Mouse (Mus musculus): ENCODE data around the gene Atp2a2. TPM values are rescaled to one million over a fixed set of nuclear protein-coding genes. Genes with fewer than 3 reads are reported as not detected.

The Atp2a2 gene
- polyA plus RNA-seq, 2 experiments = 12.8 to 25.9 TPM

DNA sequence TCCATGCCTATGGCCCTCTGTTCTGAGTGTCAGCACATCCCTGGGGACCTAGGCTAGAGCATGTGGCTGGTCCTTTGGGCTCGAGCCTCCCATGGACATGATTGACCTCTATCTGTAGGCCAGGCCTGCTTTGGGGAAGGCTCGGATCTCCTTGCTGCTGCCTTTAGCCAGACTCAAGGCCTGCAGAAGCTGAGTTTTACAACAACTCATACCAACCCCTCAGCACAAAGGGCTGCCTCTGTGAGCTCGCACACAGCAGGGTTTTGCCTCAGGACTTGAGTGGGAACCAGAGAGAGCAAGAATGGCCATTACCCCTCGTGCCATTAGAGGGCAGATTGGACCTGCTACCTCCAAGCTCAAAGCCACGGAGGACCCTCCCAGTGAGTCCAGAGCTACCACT is 53.2 kb downstream of the Atp2a2 start:
- WGBS (ENCODE audit: insufficient replicate concordance) = 58% methylated on average over 5 of the region's 5 CpGs
- TF ChIP-seq CTCF (IDR thresholded peaks at IDR 0.05; ENCODE audit: low read depth) (no peak), EP300 (IDR thresholded peaks at IDR 0.05; ENCODE audit: low read depth) (no peak)
- ATAC-seq (ENCODE audit: insufficient read depth) (no peak), DNase-seq (ENCODE audit: low read depth in 3 of 3, low spot score in 3 of 3) (no peak)
- Histone ChIP-seq H3K36me3 (replicated peaks; ENCODE audit: control insufficient read depth, insufficient read depth, low read depth) (peaks cover 9% of the 10 kb centered on the region), H3K9me3 (ENCODE audit: control insufficient read depth, low read length) (no peaks in the 10 kb centered on the region), H3K27me3 (ENCODE audit: control insufficient read depth, insufficient read depth, low read length) (no peaks in the 10 kb centered on the region), H3K9ac (replicated peaks) (no peak overlapping the region), H3K27ac (no peak overlapping the region), H3K4me3 (ENCODE audit: insufficient read depth in 1 of 2, low read depth in 2 of 2, low read length in 2 of 2) (no peak overlapping the region), H3K4me1 (replicated peaks; ENCODE audit: control insufficient read depth in 2 of 2, insufficient read depth in 2 of 2, low read length in 1 of 2) (no peaks in the 10 kb centered on the region), H3K4me2 (ENCODE audit: low read depth) (no peak overlapping the region)

DNA sequence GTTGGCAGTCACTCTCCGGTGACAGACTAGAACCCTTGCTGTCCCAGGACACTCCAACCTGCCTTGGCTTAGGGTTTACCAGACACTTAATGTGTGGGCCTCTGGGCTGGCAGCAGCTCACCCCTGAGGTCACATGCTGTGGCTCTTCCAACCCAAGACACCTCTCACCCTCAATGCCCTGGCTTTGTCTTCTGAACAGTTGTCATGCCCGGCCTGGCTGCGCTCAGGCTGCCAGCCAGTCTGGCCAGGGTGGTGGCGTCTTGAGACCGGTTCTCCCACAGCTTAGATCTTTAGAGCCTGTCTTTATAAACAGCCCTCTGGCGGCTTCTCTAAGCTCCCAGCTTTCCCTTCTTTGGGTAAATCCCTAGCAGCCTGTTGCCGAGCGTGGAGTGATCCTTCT is 54.2 kb downstream of the Atp2a2 start:
- no peak overlapping the region for H3K9ac ChIP-seq (replicated peaks)
- no peak overlapping the region for H3K4me3 ChIP-seq (ENCODE audit: insufficient read depth in 1 of 2, low read depth in 2 of 2, low read length in 2 of 2)
- H3K4me1 ChIP-seq (replicated peaks; ENCODE audit: control insufficient read depth in 2 of 2, insufficient read depth in 2 of 2, low read length in 1 of 2) = no peaks in the 10 kb centered on the region
- H3K27me3 ChIP-seq (ENCODE audit: control insufficient read depth, insufficient read depth, low read length) = no peaks in the 10 kb centered on the region
- WGBS (ENCODE audit: insufficient replicate concordance) = 89% methylated on average over 8 of the region's 8 CpGs
- peaks cover 8% of the 10 kb centered on the region for H3K36me3 ChIP-seq (replicated peaks; ENCODE audit: control insufficient read depth, insufficient read depth, low read depth)
- H3K27ac ChIP-seq = no peak overlapping the region
- no peak for DNase-seq (ENCODE audit: low read depth in 3 of 3, low spot score in 3 of 3)
- no peak overlapping the region for H3K4me2 ChIP-seq (ENCODE audit: low read depth)
- no peaks in the 10 kb centered on the region for H3K9me3 ChIP-seq (ENCODE audit: control insufficient read depth, low read length)
- ATAC-seq (ENCODE audit: insufficient read depth) = no peak
- TF ChIP-seq CTCF (IDR thresholded peaks at IDR 0.05; ENCODE audit: low read depth) = no peak
- no peak for TF ChIP-seq EP300 (IDR thresholded peaks at IDR 0.05; ENCODE audit: low read depth)

- no peaks in the 10 kb centered on the region for H3K4me1 ChIP-seq (replicated peaks; ENCODE audit: control insufficient read depth in 2 of 2, insufficient read depth in 2 of 2, low read length in 1 of 2)
- ATAC-seq (ENCODE audit: insufficient read depth) (no peak), DNase-seq (ENCODE audit: low read depth in 3 of 3, low spot score in 3 of 3) (no peak)
- TF ChIP-seq CTCF (IDR thresholded peaks at IDR 0.05; ENCODE audit: low read depth) (no peak), EP300 (IDR thresholded peaks at IDR 0.05; ENCODE audit: low read depth) (no peak)
- WGBS (ENCODE audit: insufficient replicate concordance) = 77% methylated on average over 11 of the region's 11 CpGs
- peaks cover 29% of the 10 kb centered on the region for H3K36me3 ChIP-seq (replicated peaks; ENCODE audit: control insufficient read depth, insufficient read depth, low read depth)
- no peaks in the 10 kb centered on the region for H3K9me3 ChIP-seq (ENCODE audit: control insufficient read depth, low read length)
- H3K27ac ChIP-seq = no peak overlapping the region
- no peak overlapping the region for H3K4me3 ChIP-seq (ENCODE audit: insufficient read depth in 1 of 2, low read depth in 2 of 2, low read length in 2 of 2)
- no peaks in the 10 kb centered on the region for H3K27me3 ChIP-seq (ENCODE audit: control insufficient read depth, insufficient read depth, low read length)
- no peak overlapping the region for H3K9ac ChIP-seq (replicated peaks)
- H3K4me2 ChIP-seq (ENCODE audit: low read depth) = no peak overlapping the region
Observed at GRCm38 (mm10) chr5:122445051-122445610, 56.9 kb downstream of the Atp2a2 start.

DNA sequence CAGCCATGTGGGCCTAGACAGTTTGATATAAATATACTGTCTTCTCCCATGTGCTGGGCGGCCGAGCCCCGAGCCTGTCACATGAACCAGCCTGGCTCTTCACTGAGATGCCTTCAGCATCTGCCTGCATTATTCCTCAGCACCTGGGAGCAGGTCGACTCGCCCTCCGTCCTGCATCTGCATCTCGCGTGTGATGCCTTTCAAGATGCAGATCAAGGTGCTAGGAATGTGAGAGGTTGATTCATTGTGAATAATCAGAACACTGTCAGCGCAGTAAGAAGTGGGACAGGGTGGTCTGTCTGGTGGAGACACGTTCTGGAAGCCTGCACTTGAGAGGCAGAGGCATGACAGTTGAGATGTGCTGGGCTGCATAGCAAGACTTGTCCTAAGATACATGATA is 57.5 kb downstream of the Atp2a2 start:
- no peak for TF ChIP-seq CTCF (IDR thresholded peaks at IDR 0.05; ENCODE audit: low read depth)
- TF ChIP-seq EP300 (IDR thresholded peaks at IDR 0.05; ENCODE audit: low read depth) = no peak
- H3K36me3 ChIP-seq (replicated peaks; ENCODE audit: control insufficient read depth, insufficient read depth, low read depth) = peaks cover 33% of the 10 kb centered on the region
- DNase-seq (ENCODE audit: low read depth in 3 of 3, low spot score in 3 of 3) (no peak), ATAC-seq (ENCODE audit: insufficient read depth) (no peak)
- 89% methylated on average over 10 of the region's 10 CpGs for WGBS (ENCODE audit: insufficient replicate concordance)
- no peak overlapping the region for H3K4me3 ChIP-seq (ENCODE audit: insufficient read depth in 1 of 2, low read depth in 2 of 2, low read length in 2 of 2)
- no peaks in the 10 kb centered on the region for H3K27me3 ChIP-seq (ENCODE audit: control insufficient read depth, insufficient read depth, low read length)
- no peak overlapping the region for H3K27ac ChIP-seq
- no peaks in the 10 kb centered on the region for H3K9me3 ChIP-seq (ENCODE audit: control insufficient read depth, low read length)
- H3K4me1 ChIP-seq (replicated peaks; ENCODE audit: control insufficient read depth in 2 of 2, insufficient read depth in 2 of 2, low read length in 1 of 2) = no peaks in the 10 kb centered on the region
- H3K4me2 ChIP-seq (ENCODE audit: low read depth) = no peak overlapping the region
- no peak overlapping the region for H3K9ac ChIP-seq (replicated peaks)

GRCm38 (mm10) chr5:122440095-122440630 is 61.9 kb downstream of the Atp2a2 start:
- WGBS (ENCODE audit: insufficient replicate concordance) = 89% methylated on average over 12 of the region's 12 CpGs
- H3K4me1 ChIP-seq (replicated peaks; ENCODE audit: control insufficient read depth in 2 of 2, insufficient read depth in 2 of 2, low read length in 1 of 2) = no peaks in the 10 kb centered on the region
- no peaks in the 10 kb centered on the region for H3K9me3 ChIP-seq (ENCODE audit: control insufficient read depth, low read length)
- ATAC-seq (ENCODE audit: insufficient read depth) (no peak), DNase-seq (ENCODE audit: low read depth in 3 of 3, low spot score in 3 of 3) (no peak)
- H3K27me3 ChIP-seq (ENCODE audit: control insufficient read depth, insufficient read depth, low read length) = no peaks in the 10 kb centered on the region
- H3K27ac ChIP-seq = no peak overlapping the region
- no peak overlapping the region for H3K9ac ChIP-seq (replicated peaks)
- no peak overlapping the region for H3K4me2 ChIP-seq (ENCODE audit: low read depth)
- H3K4me3 ChIP-seq (ENCODE audit: insufficient read depth in 1 of 2, low read depth in 2 of 2, low read length in 2 of 2) = no peak overlapping the region
- TF ChIP-seq CTCF (IDR thresholded peaks at IDR 0.05; ENCODE audit: low read depth) (no peak), EP300 (IDR thresholded peaks at IDR 0.05; ENCODE audit: low read depth) (no peak)
- H3K36me3 ChIP-seq (replicated peaks; ENCODE audit: control insufficient read depth, insufficient read depth, low read depth) = peaks cover 66% of the 10 kb centered on the region
